Mouse (Mus musculus) CD8-positive naive resting alpha-beta T cell, adult 57 days (primary cell): ENCODE results near the gene 1700029J07Rik. TPM values are rescaled to one million over a fixed set of nuclear protein-coding genes. Genes with fewer than 3 reads are reported as not detected.

ENCODE experiments used
- total RNA-seq: library from RNA; stranded (reverse); gene quantifications from one replicate; pipeline ENCODE4 v1.2.4, GENCODE M21; 2023

Gene 1700029J07Rik
- total RNA-seq = 1.7 TPM

DNA sequence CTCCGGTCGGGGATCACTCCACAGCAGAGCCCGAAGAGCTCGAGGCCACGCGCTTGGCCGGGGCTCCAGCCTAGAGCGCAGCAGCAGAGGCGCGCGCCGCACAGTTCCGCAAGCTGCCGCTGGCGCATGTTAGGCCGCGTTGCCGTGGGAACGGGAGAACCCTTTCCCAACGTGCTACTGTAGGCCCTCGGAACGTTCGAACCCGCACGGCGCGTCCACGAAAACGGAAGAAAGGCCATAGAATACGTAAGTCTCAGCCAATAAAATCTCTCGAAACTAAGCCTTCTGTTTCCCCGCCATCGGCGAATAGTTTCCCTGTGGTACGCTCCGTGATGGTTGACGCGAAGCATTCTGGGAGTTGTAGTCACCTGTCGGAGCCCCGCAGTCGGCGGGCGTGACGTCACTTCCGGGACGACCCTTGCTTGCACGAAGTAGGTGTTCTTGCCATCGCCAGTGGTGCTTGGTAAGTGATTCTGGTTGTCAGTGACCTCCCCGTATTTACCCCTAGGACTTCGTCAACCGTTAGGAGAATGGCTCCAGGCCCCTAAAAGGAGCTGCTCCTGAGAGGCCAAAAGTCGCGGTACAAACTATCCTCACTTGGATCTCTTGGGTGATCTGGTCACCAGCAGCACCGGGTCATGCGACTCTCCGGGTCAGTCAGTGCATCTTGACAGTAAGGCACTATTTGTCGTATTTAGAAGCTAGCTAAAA is at the start of gene 1700029J07Rik, which contains the start of gene Ufsp2:
Gene 1700029J07Rik (minus strand): TSS at position 127 of the 711 bp plus-strand sequence.
Gene Ufsp2 (plus strand): TSS at position 403 of the 711 bp plus-strand sequence.

DNA sequence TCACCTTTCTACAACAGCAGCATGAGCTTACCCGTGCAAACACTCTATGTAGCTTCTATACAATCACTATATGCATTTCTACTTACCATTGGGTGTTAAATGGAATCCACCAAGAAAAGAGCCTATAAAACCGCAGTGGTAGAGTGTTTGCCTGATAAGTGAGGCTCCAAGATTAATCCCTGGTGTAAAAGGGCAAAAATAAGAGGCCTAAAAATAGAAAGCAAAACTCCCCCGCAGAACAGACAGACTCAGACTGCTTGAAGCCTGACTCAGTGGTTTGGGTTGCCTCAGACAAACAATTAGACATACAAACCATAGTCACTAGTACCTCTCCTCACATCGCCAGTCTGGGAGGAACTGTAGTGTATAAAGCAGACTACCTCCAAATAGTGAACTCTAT is 30.5 kb upstream of the 1700029J07Rik start, which contains the start of gene Ankrd37:
Gene Ankrd37 (minus strand): TSS at position 112 of the 400 bp plus-strand sequence.

DNA sequence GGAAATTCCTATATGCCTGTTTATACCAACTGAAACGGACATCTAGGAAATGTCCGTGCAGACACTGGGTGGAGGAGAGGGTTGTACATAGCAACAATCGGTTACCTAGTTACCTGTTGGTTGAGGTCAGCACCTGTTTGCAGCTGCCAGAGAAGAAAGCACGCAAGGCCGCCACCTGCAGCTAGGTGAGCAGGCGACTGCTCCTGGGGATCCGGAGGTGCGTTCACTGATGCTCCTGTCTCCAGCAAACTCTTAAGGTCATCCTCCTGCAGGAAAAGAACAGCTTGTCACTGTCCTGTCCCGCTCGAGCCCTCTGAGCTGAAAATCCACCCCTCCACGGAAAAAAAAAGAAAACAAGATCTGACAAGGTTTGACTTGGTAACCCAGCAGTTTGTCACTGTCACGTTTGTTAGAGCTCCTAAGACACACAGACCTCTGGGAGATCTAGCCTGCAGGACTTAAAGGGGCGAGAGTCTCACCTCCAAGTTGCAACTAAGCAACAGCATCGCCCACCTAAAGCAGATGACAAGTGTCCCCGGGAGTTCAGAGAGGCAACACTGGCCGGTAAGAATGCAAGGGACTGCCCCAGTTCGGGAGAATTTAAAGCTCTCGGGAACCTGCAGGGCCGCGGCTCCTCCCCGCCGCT is 24.2 kb upstream of the 1700029J07Rik start, which contains the start of gene Lrp2bp:
Gene Lrp2bp (plus strand): TSS at position 166 of the 646 bp plus-strand sequence.

DNA sequence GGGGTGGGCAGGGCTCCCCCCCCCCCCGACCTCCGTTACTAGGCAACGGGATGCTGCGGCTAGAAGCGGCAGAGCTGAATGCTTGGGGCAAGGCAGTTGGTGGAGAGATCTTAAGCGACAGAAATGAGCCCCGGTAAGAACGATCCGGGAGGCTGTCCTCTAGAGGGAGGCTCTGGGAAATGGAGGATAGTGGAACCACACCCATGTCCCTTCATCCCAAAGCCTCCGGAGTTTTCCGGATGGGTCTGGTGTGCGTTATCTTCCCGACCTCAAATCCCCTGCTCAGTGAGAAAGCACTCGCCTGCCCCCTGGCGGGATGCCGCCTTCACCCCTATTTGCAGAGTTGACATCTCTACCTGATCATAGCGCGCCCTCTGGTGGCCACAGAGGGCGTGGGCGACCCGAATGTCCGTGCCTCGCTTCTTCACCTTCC is 40.5 kb downstream of the 1700029J07Rik start, which contains the start of gene Ccdc110:
Gene Ccdc110 (plus strand): TSS at position 38 of the 433 bp plus-strand sequence.

Other genes with a start within 250 kb of the 1700029J07Rik start
- not detected for gene Pdlim3, start 89.8 kb downstream of the 1700029J07Rik start, total RNA-seq
- not detected for gene Ccdc110, start 40.6 kb downstream of the 1700029J07Rik start, total RNA-seq
- 13.8 TPM for gene Ufsp2, start 276 bp upstream of the 1700029J07Rik start, total RNA-seq
- gene Lrp2bp, start 24.1 kb upstream of the 1700029J07Rik start, total RNA-seq = not detected
- 7.2 TPM for gene Ankrd37, start 30.5 kb upstream of the 1700029J07Rik start, total RNA-seq
- 19.9 TPM for gene Cfap97, start 176.5 kb upstream of the 1700029J07Rik start, total RNA-seq
- 24.3 TPM for gene Snx25, start 176.9 kb upstream of the 1700029J07Rik start, total RNA-seq
- 82.4 TPM for gene Slc25a4, start 236.0 kb upstream of the 1700029J07Rik start, total RNA-seq